Mouse (Mus musculus): ENCODE data around the gene Igf2bp2. TPM values are rescaled to one million over a fixed set of nuclear protein-coding genes. Genes with fewer than 3 reads are reported as not detected.
A peak's percentile ranks its signal among the peaks of the same experiment; 100 is the strongest.

Igf2bp2 gene
- polyA plus RNA-seq, 1 experiment = 89.0 TPM

- peaks cover 29% of the 10 kb centered on the region for H3K36me3 ChIP-seq (ENCODE audit: control insufficient read depth, insufficient read depth, low read length, poor library complexity, severe bottlenecking)
Observed at GRCm38 (mm10) chr16:22043830-22044229, 119.3 kb downstream of the Igf2bp2 start.

GRCm38 (mm10) chr16:22039978-22040377 is 123.1 kb downstream of the Igf2bp2 start:
- TF ChIP-seq CTCF (IDR thresholded peaks at IDR 0.05; ENCODE audit: low read depth, low read length) = no peak
- TF ChIP-seq EP300 (IDR thresholded peaks at IDR 0.05; ENCODE audit: insufficient read depth, low read depth, low read length) = no peak
- no peak for TF ChIP-seq POLR2A (IDR thresholded peaks at IDR 0.05; ENCODE audit: insufficient read depth, low read length)
- Histone ChIP-seq H3K4me3 (ENCODE audit: low read depth, low read length) (no peak overlapping the region), H3K9me3 (replicated peaks; ENCODE audit: control insufficient read depth, insufficient read depth, low read length, poor library complexity, severe bottlenecking) (peaks cover 22% of the 10 kb centered on the region), H3K4me1 (ENCODE audit: control insufficient read depth, insufficient read depth, low read length) (no peaks in the 10 kb centered on the region), H3K27me3 (ENCODE audit: control insufficient read depth, insufficient read depth, low read length, poor library complexity, severe bottlenecking) (no peaks in the 10 kb centered on the region), H3K36me3 (ENCODE audit: control insufficient read depth, insufficient read depth, low read length, poor library complexity, severe bottlenecking) (peaks cover 43% of the 10 kb centered on the region), H3K27ac (ENCODE audit: insufficient read depth, low read length) (no peak overlapping the region), H3K9ac (ENCODE audit: low read depth, poor library complexity, severe bottlenecking) (no peak overlapping the region)

More at GRCm38 (mm10) chr16:22043830-22044229, 119.3 kb downstream of the Igf2bp2 start:
- no peak overlapping the region for H3K27ac ChIP-seq (ENCODE audit: insufficient read depth, low read length)
- TF ChIP-seq CTCF (IDR thresholded peaks at IDR 0.05; ENCODE audit: low read depth, low read length) = no peak
- TF ChIP-seq EP300 (IDR thresholded peaks at IDR 0.05; ENCODE audit: insufficient read depth, low read depth, low read length) = no peak
- no peak for TF ChIP-seq POLR2A (IDR thresholded peaks at IDR 0.05; ENCODE audit: insufficient read depth, low read length)
- no peaks in the 10 kb centered on the region for H3K9me3 ChIP-seq (replicated peaks; ENCODE audit: control insufficient read depth, insufficient read depth, low read length, poor library complexity, severe bottlenecking)
- H3K4me1 ChIP-seq (ENCODE audit: control insufficient read depth, insufficient read depth, low read length) = no peaks in the 10 kb centered on the region
- no peak overlapping the region for H3K4me3 ChIP-seq (ENCODE audit: low read depth, low read length)
- no peaks in the 10 kb centered on the region for H3K27me3 ChIP-seq (ENCODE audit: control insufficient read depth, insufficient read depth, low read length, poor library complexity, severe bottlenecking)
- H3K9ac ChIP-seq (ENCODE audit: low read depth, poor library complexity, severe bottlenecking) = no peak overlapping the region

GRCm38 (mm10) chr16:22038554-22038953 is 124.5 kb downstream of the Igf2bp2 start:
- Histone ChIP-seq H3K9me3 (replicated peaks; ENCODE audit: control insufficient read depth, insufficient read depth, low read length, poor library complexity, severe bottlenecking) (peaks cover 25% of the 10 kb centered on the region), H3K9ac (ENCODE audit: low read depth, poor library complexity, severe bottlenecking) (no peak overlapping the region), H3K4me1 (ENCODE audit: control insufficient read depth, insufficient read depth, low read length) (no peaks in the 10 kb centered on the region), H3K27ac (ENCODE audit: insufficient read depth, low read length) (no peak overlapping the region), H3K4me3 (ENCODE audit: low read depth, low read length) (no peak overlapping the region), H3K27me3 (ENCODE audit: control insufficient read depth, insufficient read depth, low read length, poor library complexity, severe bottlenecking) (no peaks in the 10 kb centered on the region), H3K36me3 (ENCODE audit: control insufficient read depth, insufficient read depth, low read length, poor library complexity, severe bottlenecking) (peaks cover 31% of the 10 kb centered on the region)
- TF ChIP-seq CTCF (IDR thresholded peaks at IDR 0.05; ENCODE audit: low read depth, low read length) (no peak), POLR2A (IDR thresholded peaks at IDR 0.05; ENCODE audit: insufficient read depth, low read length) (no peak), EP300 (IDR thresholded peaks at IDR 0.05; ENCODE audit: insufficient read depth, low read depth, low read length) (no peak)

DNA sequence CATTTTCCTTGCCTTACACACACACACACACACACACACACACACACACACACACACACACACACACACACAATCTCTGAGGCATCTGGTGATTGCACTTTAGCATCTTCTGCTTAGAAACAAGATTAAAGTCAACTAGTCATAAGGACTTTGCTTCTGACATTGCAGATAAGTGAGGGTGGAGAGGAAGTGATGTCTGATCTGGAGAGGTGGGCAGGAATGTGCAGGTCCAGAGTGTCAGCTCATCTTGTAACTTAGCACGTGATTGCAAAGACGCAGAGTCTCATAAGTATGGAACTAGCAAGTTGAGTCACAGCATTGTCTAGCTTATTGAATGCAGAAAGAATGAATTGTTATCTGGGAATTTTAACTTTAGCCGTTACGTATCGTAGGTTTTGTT is 135.6 kb downstream of the Igf2bp2 start:
- no peaks in the 10 kb centered on the region for H3K27me3 ChIP-seq (ENCODE audit: control insufficient read depth, insufficient read depth, low read length, poor library complexity, severe bottlenecking)
- no peaks in the 10 kb centered on the region for H3K4me1 ChIP-seq (ENCODE audit: control insufficient read depth, insufficient read depth, low read length)
- no peak overlapping the region for H3K9ac ChIP-seq (ENCODE audit: low read depth, poor library complexity, severe bottlenecking)
- TF ChIP-seq EP300 (IDR thresholded peaks at IDR 0.05; ENCODE audit: insufficient read depth, low read depth, low read length) = no peak
- TF ChIP-seq CTCF (IDR thresholded peaks at IDR 0.05; ENCODE audit: low read depth, low read length) = no peak
- TF ChIP-seq POLR2A (IDR thresholded peaks at IDR 0.05; ENCODE audit: insufficient read depth, low read length) = no peak
- peaks cover 78% of the 10 kb centered on the region for H3K36me3 ChIP-seq (ENCODE audit: control insufficient read depth, insufficient read depth, low read length, poor library complexity, severe bottlenecking)
- peaks cover 25% of the 10 kb centered on the region for H3K9me3 ChIP-seq (replicated peaks; ENCODE audit: control insufficient read depth, insufficient read depth, low read length, poor library complexity, severe bottlenecking)
- H3K27ac ChIP-seq (ENCODE audit: insufficient read depth, low read length) = no peak overlapping the region
- no peak overlapping the region for H3K4me3 ChIP-seq (ENCODE audit: low read depth, low read length)

DNA sequence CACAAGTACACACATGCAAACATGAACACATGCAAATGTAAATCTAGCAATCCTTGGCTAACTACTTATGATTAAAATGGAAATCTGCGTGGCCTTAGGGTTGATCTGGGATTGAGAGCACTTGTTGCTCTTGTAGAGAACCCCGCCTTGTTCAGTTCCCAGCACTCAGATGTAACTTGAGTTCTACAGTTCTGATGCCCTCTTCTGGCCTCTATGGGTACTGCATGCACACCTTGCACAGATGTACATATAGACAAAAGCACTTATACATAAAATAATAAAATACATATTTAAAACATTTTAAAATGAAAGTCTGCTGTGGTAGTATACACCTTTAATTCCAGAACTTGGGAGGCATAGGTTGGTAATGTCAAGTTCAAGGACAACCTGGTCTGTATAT is 141.0 kb downstream of the Igf2bp2 start:
- peaks cover 58% of the 10 kb centered on the region for H3K36me3 ChIP-seq (ENCODE audit: control insufficient read depth, insufficient read depth, low read length, poor library complexity, severe bottlenecking)
- H3K9me3 ChIP-seq (replicated peaks; ENCODE audit: control insufficient read depth, insufficient read depth, low read length, poor library complexity, severe bottlenecking) = no peaks in the 10 kb centered on the region
- no peak overlapping the region for H3K4me3 ChIP-seq (ENCODE audit: low read depth, low read length)
- no peaks in the 10 kb centered on the region for H3K27me3 ChIP-seq (ENCODE audit: control insufficient read depth, insufficient read depth, low read length, poor library complexity, severe bottlenecking)
- H3K4me1 ChIP-seq (ENCODE audit: control insufficient read depth, insufficient read depth, low read length) = no peaks in the 10 kb centered on the region
- no peak overlapping the region for H3K9ac ChIP-seq (ENCODE audit: low read depth, poor library complexity, severe bottlenecking)
- no peak for TF ChIP-seq EP300 (IDR thresholded peaks at IDR 0.05; ENCODE audit: insufficient read depth, low read depth, low read length)
- no peak for TF ChIP-seq CTCF (IDR thresholded peaks at IDR 0.05; ENCODE audit: low read depth, low read length)
- TF ChIP-seq POLR2A (IDR thresholded peaks at IDR 0.05; ENCODE audit: insufficient read depth, low read length) = no peak
- no peak overlapping the region for H3K27ac ChIP-seq (ENCODE audit: insufficient read depth, low read length)

DNA sequence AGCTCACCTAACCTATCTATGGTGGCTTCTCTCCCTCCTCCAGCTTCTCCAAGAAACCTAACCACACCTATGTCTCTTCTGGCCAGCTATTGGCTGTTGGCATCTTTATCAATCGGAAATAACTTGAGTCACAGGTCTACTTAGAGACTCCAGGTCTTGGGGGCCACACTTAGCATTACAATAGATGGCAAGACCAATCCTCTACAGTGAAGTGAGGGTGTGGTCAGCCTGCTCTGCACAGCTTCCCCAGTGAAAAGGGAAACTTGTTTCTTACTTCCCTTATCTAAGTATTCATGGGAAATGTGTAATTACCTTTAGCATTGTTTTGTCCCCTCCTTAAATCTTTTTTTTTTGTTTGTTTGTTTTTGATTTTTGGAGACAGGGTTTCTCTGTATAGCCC is 147.5 kb downstream of the Igf2bp2 start:
- H3K36me3 ChIP-seq (ENCODE audit: control insufficient read depth, insufficient read depth, low read length, poor library complexity, severe bottlenecking) = peaks cover 36% of the 10 kb centered on the region
- no peaks in the 10 kb centered on the region for H3K27me3 ChIP-seq (ENCODE audit: control insufficient read depth, insufficient read depth, low read length, poor library complexity, severe bottlenecking)
- peaks cover 2% of the 10 kb centered on the region for H3K4me1 ChIP-seq (ENCODE audit: control insufficient read depth, insufficient read depth, low read length)
- no peak overlapping the region for H3K4me3 ChIP-seq (ENCODE audit: low read depth, low read length)
- no peak overlapping the region for H3K9ac ChIP-seq (ENCODE audit: low read depth, poor library complexity, severe bottlenecking)
- H3K27ac ChIP-seq (ENCODE audit: insufficient read depth, low read length) = no peak overlapping the region
- TF ChIP-seq CTCF (IDR thresholded peaks at IDR 0.05; ENCODE audit: low read depth, low read length) (no peak), EP300 (IDR thresholded peaks at IDR 0.05; ENCODE audit: insufficient read depth, low read depth, low read length) (peak; percentile 53; the same call in 1 of the 2 replicates)
- no peaks in the 10 kb centered on the region for H3K9me3 ChIP-seq (replicated peaks; ENCODE audit: control insufficient read depth, insufficient read depth, low read length, poor library complexity, severe bottlenecking)

Data from ES-Bruce4 (cell line).